Mouse (Mus musculus) heart, embryonic 16.5 days (tissue): ENCODE measurements around the gene Ccser1. TPM values are rescaled to one million over a fixed set of nuclear protein-coding genes. Genes with fewer than 3 reads are reported as not detected.

Experiments used
- ATAC-seq: fragments of 200-750 bp; cut with Nextera tagmentation; replicated peaks from 2 replicates; pipeline ENCODE4 v1.8.0; 2017; ENCODE audit warnings: moderate number of reproducible peaks; ENCODE audit not compliant: insufficient read depth, low FRiP score; ENCODE audit errors: extremely low read depth
- H3K27ac ChIP-seq: fragments of 300-500 bp; sonication (generic); 2 replicates; pipeline ENCODE4 v1.5.1; 2014; ENCODE audit warnings: mild to moderate bottlenecking, low read length, control low read depth, moderate library complexity
- H3K27me3 ChIP-seq: fragments of 300-500 bp; sonication (generic); 2 replicates; pipeline ENCODE4 v1.6.1; 2014; ENCODE audit warnings: low read length, mixed read lengths; ENCODE audit not compliant: control insufficient read depth, insufficient read depth
- H3K36me3 ChIP-seq: fragments of 300-500 bp; sonication (generic); 2 replicates; pipeline ENCODE4 v1.6.1; 2014; ENCODE audit not compliant: control insufficient read depth, insufficient read depth
- H3K4me1 ChIP-seq: fragments of 300-500 bp; sonication (generic); 2 replicates; pipeline ENCODE4 v1.6.1; 2014; ENCODE audit warnings: low read length, mixed read lengths; ENCODE audit not compliant: control insufficient read depth, insufficient read depth
- H3K4me2 ChIP-seq: fragments of 300-500 bp; sonication (generic); 2 replicates; pipeline ENCODE4 v1.6.1; 2014; ENCODE audit warnings: low read depth, mild to moderate bottlenecking, control low read depth, low read length
- H3K4me3 ChIP-seq: fragments of 300-500 bp; sonication (generic); 2 replicates; pipeline ENCODE4 v1.5.1; 2014; ENCODE audit warnings: mild to moderate bottlenecking, control low read depth, low read length
- H3K9ac ChIP-seq: fragments of 300-500 bp; sonication (generic); 2 replicates; pipeline ENCODE4 v1.6.1; 2014; ENCODE audit warnings: low read length, control low read depth
- H3K9me3 ChIP-seq: fragments of 300-500 bp; sonication (generic); replicated peaks from 2 replicates; pipeline ENCODE4 v1.6.1; 2016; ENCODE audit warnings: low read length; ENCODE audit not compliant: control insufficient read depth
- WGBS: fragments of 180-500 bp; shearing (Covaris S2); extraction: QIAGEN DNeasy Blood & Tissue Kit; methylation state at CpG from one replicate; pipeline ENCODE4 v1.1.7; 2014; 5-methylcytosine and 5-hydroxymethylcytosine counted together
- polyA plus RNA-seq: library from polyadenylated mRNA; unstranded; fragments of >200 nt; fragmentation: Nextera tagmentation; extraction: Ambion mirVana; gene quantifications from 2 replicates; pipeline ENCODE4 v1.2.1, GENCODE M21; 2015

The Ccser1 gene
- polyA plus RNA-seq: 1.8 and 3.0 TPM in 2 replicates

GRCm38 (mm10) chr6:61179949-61180755 is at the start of gene Ccser1:
Gene Ccser1, plus strand, starts transcription at chr6:61180324.
- Histone ChIP-seq H3K27ac (peak within 1 kb of the TSS; percentile 38; the same call in 1 of the 2 replicates), H3K9me3 (no peaks in the 10 kb centered on the region), H3K36me3 (no peaks in the 10 kb centered on the region), H3K4me1 (0 out of 2 replicates have a peak, but pooled peaks cover 3% of the 10 kb centered on the region), H3K4me3 (peak within 1 kb of the TSS; percentile 67), H3K9ac (peak within 1 kb of the TSS; percentile 69), H3K27me3 (peaks cover 11% of the 10 kb centered on the region), H3K4me2 (peak within 1 kb of the TSS; percentile 100)
- under 1% methylated on average over 99 of the region's 105 CpGs for WGBS
- ATAC-seq: peak; percentile 87

- no peak overlapping the region for H3K4me3 ChIP-seq
- H3K27me3 ChIP-seq: no peaks in the 10 kb centered on the region
- 79% methylated on average over 2 of the region's 2 CpGs for WGBS
- no peaks in the 10 kb centered on the region for H3K4me1 ChIP-seq
- no peak overlapping the region for H3K4me2 ChIP-seq
- no peaks in the 10 kb centered on the region for H3K9me3 ChIP-seq
- no peak for ATAC-seq
- H3K9ac ChIP-seq: no peak overlapping the region
- H3K27ac ChIP-seq: no peak overlapping the region
- H3K36me3 ChIP-seq: no peaks in the 10 kb centered on the region
Observed at GRCm38 (mm10) chr6:61136436-61136835, 43.7 kb upstream of the Ccser1 start.

- WGBS: 32% methylated on average over 1 of the region's 1 CpGs
- ATAC-seq: no peak
- H3K27ac ChIP-seq: no peak overlapping the region
- H3K4me2 ChIP-seq: no peak overlapping the region
- H3K9me3 ChIP-seq: no peaks in the 10 kb centered on the region
- no peak overlapping the region for H3K4me3 ChIP-seq
- no peaks in the 10 kb centered on the region for H3K4me1 ChIP-seq
- H3K27me3 ChIP-seq: no peaks in the 10 kb centered on the region
- H3K9ac ChIP-seq: no peak overlapping the region
- H3K36me3 ChIP-seq: no peaks in the 10 kb centered on the region
Observed at GRCm38 (mm10) chr6:61143031-61143430, 37.1 kb upstream of the Ccser1 start.

GRCm38 (mm10) chr6:61152924-61153323 is 27.2 kb upstream of the Ccser1 start:
- ATAC-seq: no peak
- Histone ChIP-seq H3K27ac (no peak overlapping the region), H3K4me1 (no peaks in the 10 kb centered on the region), H3K27me3 (no peaks in the 10 kb centered on the region), H3K4me2 (no peak overlapping the region), H3K4me3 (no peak overlapping the region), H3K9me3 (no peaks in the 10 kb centered on the region), H3K36me3 (no peaks in the 10 kb centered on the region), H3K9ac (no peak overlapping the region)
- 75% methylated on average over 3 of the region's 3 CpGs for WGBS

- Histone ChIP-seq H3K9ac (no peak overlapping the region), H3K36me3 (no peaks in the 10 kb centered on the region), H3K4me3 (no peak overlapping the region), H3K27me3 (no peaks in the 10 kb centered on the region), H3K4me1 (no peaks in the 10 kb centered on the region), H3K27ac (no peak overlapping the region), H3K4me2 (no peak overlapping the region), H3K9me3 (no peaks in the 10 kb centered on the region)
- 57% methylated on average over 6 of the region's 6 CpGs for WGBS
- no peak for ATAC-seq
Observed at GRCm38 (mm10) chr6:61154654-61155053, 25.5 kb upstream of the Ccser1 start.

GRCm38 (mm10) chr6:61155059-61155629 is 25.0 kb upstream of the Ccser1 start:
- H3K4me2 ChIP-seq: no peak overlapping the region
- no peaks in the 10 kb centered on the region for H3K36me3 ChIP-seq
- no peak overlapping the region for H3K9ac ChIP-seq
- H3K4me3 ChIP-seq: no peak overlapping the region
- no peak for ATAC-seq
- no peaks in the 10 kb centered on the region for H3K27me3 ChIP-seq
- no peak overlapping the region for H3K27ac ChIP-seq
- WGBS: 67% methylated on average over 8 of the region's 8 CpGs
- no peaks in the 10 kb centered on the region for H3K9me3 ChIP-seq
- H3K4me1 ChIP-seq: no peaks in the 10 kb centered on the region

- Histone ChIP-seq H3K9me3 (no peaks in the 10 kb centered on the region), H3K27ac (no peak overlapping the region), H3K9ac (no peak overlapping the region), H3K36me3 (no peaks in the 10 kb centered on the region), H3K4me3 (no peak overlapping the region), H3K4me1 (no peaks in the 10 kb centered on the region), H3K4me2 (no peak overlapping the region), H3K27me3 (no peaks in the 10 kb centered on the region)
- no peak for ATAC-seq
Observed at GRCm38 (mm10) chr6:61155718-61156117, 24.4 kb upstream of the Ccser1 start.

GRCm38 (mm10) chr6:61162117-61162516 is 18.0 kb upstream of the Ccser1 start:
- ATAC-seq: no peak
- Histone ChIP-seq H3K27me3 (no peaks in the 10 kb centered on the region), H3K27ac (no peak overlapping the region), H3K9ac (no peak overlapping the region), H3K9me3 (no peaks in the 10 kb centered on the region), H3K4me1 (no peaks in the 10 kb centered on the region), H3K4me3 (no peak overlapping the region), H3K4me2 (no peak overlapping the region), H3K36me3 (no peaks in the 10 kb centered on the region)

- no peaks in the 10 kb centered on the region for H3K4me1 ChIP-seq
- H3K9ac ChIP-seq: no peak overlapping the region
- H3K4me2 ChIP-seq: no peak overlapping the region
- H3K27me3 ChIP-seq: no peaks in the 10 kb centered on the region
- H3K36me3 ChIP-seq: no peaks in the 10 kb centered on the region
- H3K4me3 ChIP-seq: no peak overlapping the region
- WGBS: 80% methylated on average over 1 of the region's 1 CpGs
- H3K9me3 ChIP-seq: no peaks in the 10 kb centered on the region
- ATAC-seq: no peak
- H3K27ac ChIP-seq: no peak overlapping the region
Observed at GRCm38 (mm10) chr6:61166891-61167290, 13.2 kb upstream of the Ccser1 start.
